Mouse (Mus musculus) heart, adult 9 months (tissue): Measurements from ENCODE around the gene Lrrc29.
A peak's percentile ranks its signal among the peaks of the same experiment; 100 is the strongest.

Experiments used
- DNase-seq, 2 experiments: peaks; one replicate each; pipeline ENCODE4 v3.0.0; 2022; ENCODE audit warnings: low spot score in 2 of 2

Lrrc29 gene

GRCm38 (mm10) chr8:105345061-105345975 is 19.2 kb upstream of the Lrrc29 start:
- peak; percentile 39 to 58 for DNase-seq

- no peak for DNase-seq
These were observed 17.9 kb upstream of the Lrrc29 start for GRCm38 (mm10) chr8:105343791-105344574.

- no peak for DNase-seq
These were observed 16.7 kb upstream of the Lrrc29 start for GRCm38 (mm10) chr8:105342768-105343167.

GRCm38 (mm10) chr8:105341399-105341798 is 15.3 kb upstream of the Lrrc29 start:
- DNase-seq = no peak

GRCm38 (mm10) chr8:105339886-105340635 is 14.0 kb upstream of the Lrrc29 start:
- peak; percentile 28 to 48 for DNase-seq

GRCm38 (mm10) chr8:105338992-105339391 is 12.9 kb upstream of the Lrrc29 start:
- no peak for DNase-seq

GRCm38 (mm10) chr8:105336373-105337130 is 10.5 kb upstream of the Lrrc29 start:
- no peak for DNase-seq

GRCm38 (mm10) chr8:105332523-105332922 is 6.4 kb upstream of the Lrrc29 start:
- no peak for DNase-seq

GRCm38 (mm10) chr8:105331931-105332330 is 5.9 kb upstream of the Lrrc29 start:
- DNase-seq = no peak

- no peak for DNase-seq
These were observed 5.4 kb upstream of the Lrrc29 start for GRCm38 (mm10) chr8:105331469-105331868.

- DNase-seq = no peak
These were observed 4.2 kb upstream of the Lrrc29 start for GRCm38 (mm10) chr8:105330325-105330724.

GRCm38 (mm10) chr8:105326968-105327367 is 890 bp upstream of the Lrrc29 start:
- DNase-seq = no peak

GRCm38 (mm10) chr8:105325641-105326093 is 411 bp downstream of the Lrrc29 start:
- DNase-seq = no peak

- no peak for DNase-seq
These were observed 2.9 kb downstream of the Lrrc29 start for GRCm38 (mm10) chr8:105323183-105323582.

GRCm38 (mm10) chr8:105318662-105319190 is 7.4 kb downstream of the Lrrc29 start:
- no peak for DNase-seq

GRCm38 (mm10) chr8:105317941-105318340 is 8.1 kb downstream of the Lrrc29 start:
- no peak for DNase-seq

- no peak for DNase-seq
These were observed 10.9 kb downstream of the Lrrc29 start for GRCm38 (mm10) chr8:105315073-105315769.

GRCm38 (mm10) chr8:105313622-105314402 is 12.3 kb downstream of the Lrrc29 start:
- no peak for DNase-seq

GRCm38 (mm10) chr8:105312891-105313481 is 13.1 kb downstream of the Lrrc29 start:
- peak in 1 of 2 experiments; percentile 48 for DNase-seq
